Mouse (Mus musculus) mesoderm, embryonic 11.5 days (tissue): Measurements from ENCODE around the gene Mgat4e.

Experiments used
- DNase-seq: peaks from one replicate; pipeline ENCODE4 v3.0.0-alpha.2; 2012; ENCODE audit warnings: low read depth, low spot score

Mgat4e gene

DNA sequence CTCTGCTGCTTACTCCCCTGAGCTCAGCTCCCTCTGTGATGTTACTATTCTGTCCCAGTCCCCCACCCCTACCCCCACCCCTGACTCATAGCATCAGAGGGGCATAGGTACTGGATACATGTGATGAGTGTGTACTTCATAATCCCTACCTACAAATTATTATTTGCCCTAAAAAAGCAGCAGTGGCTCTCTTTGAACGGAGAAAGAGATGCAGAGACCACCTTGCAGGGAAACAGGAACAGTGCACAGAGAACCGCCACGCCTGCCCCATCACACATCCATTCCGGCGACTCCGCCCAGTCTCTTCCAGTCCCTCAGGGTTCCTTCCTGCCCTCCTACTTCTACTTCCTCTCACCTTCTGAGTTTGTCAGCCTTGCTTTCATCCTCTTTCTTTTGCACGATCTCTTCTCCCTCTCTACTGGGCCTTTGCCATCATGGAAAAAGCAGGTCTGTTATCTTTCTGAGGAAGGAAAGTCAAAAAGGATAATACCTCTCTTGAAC is at the start of gene Mgat4e:
TSS of gene Mgat4e (minus strand) at position 51 of the 501 bp plus-strand sequence.
- no peak for DNase-seq

GRCm38 (mm10) chr1:134597339-134598054 is 48.0 kb upstream of the Mgat4e start:
- DNase-seq: no peak

GRCm38 (mm10) chr1:134591773-134592172 is 42.3 kb upstream of the Mgat4e start:
- no peak for DNase-seq

DNA sequence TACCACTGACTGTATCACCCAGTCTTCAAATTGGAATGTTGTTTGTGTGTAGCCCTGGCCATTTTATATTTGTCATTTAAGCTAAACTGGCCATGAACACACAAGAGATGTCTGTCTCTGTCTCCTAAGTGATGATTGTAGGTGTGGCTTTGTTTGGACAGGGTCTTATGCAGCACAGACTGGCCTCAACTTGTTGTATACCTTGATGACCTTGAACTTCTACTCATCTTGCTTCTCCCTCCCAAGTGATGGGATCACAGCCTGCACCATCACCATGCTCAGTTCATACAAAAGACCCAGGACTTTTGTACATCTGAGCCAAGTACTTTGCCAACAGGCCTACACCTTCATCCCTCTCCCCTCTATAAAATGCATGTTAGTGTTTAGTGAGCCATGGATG is 40.2 kb upstream of the Mgat4e start:
- DNase-seq: no peak

GRCm38 (mm10) chr1:134583560-134583959 is 34.1 kb upstream of the Mgat4e start:
- no peak for DNase-seq

DNA sequence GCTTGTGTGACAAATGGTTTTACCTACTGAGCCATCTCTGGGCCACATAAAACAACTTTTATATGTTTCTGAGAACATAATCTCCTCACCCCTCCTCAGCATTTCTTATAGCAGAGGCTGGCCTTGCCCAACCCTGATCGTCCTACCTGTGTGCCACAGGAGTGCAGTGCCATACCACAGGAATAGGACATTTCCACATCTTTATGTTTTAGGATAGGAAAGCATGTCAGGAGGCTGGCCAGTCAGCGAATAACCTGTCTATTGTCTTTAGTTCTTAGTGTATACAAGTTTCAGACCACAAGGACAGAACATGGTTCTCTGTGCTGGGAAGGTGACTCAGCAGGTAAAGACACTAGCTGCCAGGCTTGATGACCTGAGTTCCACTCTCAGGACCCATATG is 31.3 kb upstream of the Mgat4e start:
- no peak for DNase-seq

DNA sequence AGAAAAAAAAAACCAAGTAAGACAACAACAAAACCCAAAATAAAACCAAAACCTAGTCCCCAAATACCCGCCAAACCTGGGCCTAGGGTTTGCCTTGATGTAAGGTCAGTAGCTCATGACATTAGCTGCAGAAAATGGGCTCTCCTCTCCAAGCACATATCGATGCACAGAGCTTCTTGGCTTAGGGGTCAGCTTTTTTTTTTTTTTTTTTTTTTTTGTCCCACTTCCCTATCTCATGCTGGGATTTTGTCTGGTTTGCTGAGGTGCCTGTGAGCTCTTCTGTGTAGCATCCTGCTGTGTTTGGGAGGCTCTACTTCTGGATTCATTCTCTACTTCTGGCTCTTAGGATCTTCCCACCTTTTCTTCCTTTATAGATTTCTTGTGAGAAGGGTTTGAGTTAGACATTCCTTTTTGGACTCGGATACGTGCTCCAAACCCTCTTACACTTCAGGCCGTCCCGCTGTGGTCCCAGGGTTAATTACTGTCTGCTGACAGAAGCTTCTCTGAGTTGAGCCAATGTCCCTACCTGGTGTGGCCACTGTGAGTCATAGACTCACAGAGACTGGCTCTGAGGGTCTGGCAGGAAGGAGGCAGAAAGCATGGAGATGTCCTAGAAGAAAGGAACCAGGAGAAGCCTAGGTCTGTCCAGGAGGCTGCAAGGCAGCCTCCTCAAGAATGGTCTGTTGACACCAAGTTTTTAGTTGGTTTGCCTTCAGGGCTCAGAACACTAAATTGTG is 28.1 kb upstream of the Mgat4e start:
- no peak for DNase-seq

GRCm38 (mm10) chr1:134573932-134574315 is 24.4 kb upstream of the Mgat4e start:
- no peak for DNase-seq

GRCm38 (mm10) chr1:134573300-134573931 is 23.9 kb upstream of the Mgat4e start:
- DNase-seq: no peak

GRCm38 (mm10) chr1:134570631-134571030 is 21.1 kb upstream of the Mgat4e start:
- no peak for DNase-seq

DNA sequence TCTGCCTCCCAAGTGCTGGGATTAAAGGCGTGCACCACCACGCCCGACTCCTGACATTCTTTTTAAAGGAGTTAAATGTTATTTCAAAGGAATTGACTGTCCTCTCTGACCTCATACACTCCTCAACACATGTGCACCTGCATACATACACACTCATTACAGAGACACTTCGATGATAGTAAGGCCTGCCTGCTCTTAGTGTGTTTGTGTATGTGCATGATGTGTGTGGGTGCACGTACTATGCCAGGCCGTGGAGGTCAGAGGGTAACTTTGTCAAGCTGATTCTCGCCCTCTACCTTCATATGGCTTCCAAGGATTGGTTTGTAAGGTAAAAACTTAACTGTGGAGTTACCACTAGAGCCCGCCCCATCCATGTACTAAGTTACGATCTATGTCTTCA is 20.7 kb upstream of the Mgat4e start:
- no peak for DNase-seq

- no peak for DNase-seq
Observed at GRCm38 (mm10) chr1:134567511-134567910, 18.0 kb upstream of the Mgat4e start.

GRCm38 (mm10) chr1:134563726-134564125 is 14.2 kb upstream of the Mgat4e start:
- no peak for DNase-seq

GRCm38 (mm10) chr1:134562457-134562856 is 13.0 kb upstream of the Mgat4e start:
- DNase-seq: no peak

DNA sequence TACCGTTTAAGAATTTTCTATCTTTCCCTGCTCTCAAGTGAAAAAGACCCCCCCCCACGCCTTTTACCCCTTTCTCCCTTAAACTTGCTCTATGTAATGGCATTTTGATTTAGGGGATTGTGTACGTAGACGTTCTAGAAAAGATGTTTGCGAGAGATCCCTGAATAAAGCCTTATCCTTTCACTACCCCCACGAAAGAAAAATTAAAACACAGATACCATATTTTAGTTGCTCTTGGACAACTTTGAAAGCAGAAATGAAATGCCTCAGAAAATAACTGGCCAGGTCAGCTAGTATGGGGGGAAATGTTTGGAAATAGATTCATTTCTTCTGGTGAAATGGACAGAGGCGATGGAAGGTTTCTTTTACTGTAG is 12.3 kb upstream of the Mgat4e start:
- DNase-seq: no peak

- peak; percentile 55 for DNase-seq
Observed at GRCm38 (mm10) chr1:134560801-134561769, 11.6 kb upstream of the Mgat4e start.

DNA sequence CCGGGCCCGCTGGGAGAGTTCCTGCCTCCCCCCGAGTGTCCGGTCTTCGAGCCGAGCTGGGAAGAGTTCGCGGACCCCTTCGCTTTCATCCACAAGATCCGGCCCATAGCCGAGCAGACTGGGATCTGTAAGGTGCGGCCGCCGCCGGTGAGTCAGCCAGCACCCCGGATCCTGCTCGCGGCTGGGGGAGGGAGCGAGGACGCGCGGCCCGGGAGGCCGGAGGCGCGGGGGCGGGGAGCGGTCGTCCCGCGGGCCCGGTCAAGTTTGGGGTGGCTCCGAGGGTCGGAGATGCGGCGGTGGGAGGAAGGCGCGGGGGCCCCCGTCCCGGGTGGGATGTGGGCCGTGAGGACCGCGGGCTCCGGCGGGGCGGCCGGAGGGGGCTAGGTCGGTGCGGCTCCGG is 10.9 kb upstream of the Mgat4e start:
- no peak for DNase-seq

DNA sequence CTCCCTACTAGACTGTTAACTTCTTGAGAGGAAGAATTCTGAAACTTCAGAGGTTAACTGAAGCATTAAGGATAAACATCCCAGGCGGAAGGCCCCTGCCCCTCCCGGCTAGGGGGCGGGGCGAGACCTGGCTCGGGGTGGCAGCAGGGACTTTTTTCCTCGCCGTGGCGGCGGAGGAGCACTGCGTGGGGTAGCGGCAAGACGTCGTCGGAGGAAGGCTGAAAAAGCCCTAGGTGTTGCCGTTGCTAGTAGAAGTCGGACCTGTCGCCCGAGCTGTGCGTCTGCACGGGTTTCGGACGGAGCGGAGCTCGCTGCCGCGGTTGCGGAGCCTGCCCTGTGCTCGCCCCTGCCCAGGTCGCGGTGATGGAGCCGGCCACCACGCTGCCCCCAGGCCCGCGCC is 10.5 kb upstream of the Mgat4e start, which contains the start of gene Kdm5b:
TSS of gene Kdm5b (plus strand) at position 196 of the 400 bp plus-strand sequence.
- peak; percentile 91 for DNase-seq

- no peak for DNase-seq
Observed at GRCm38 (mm10) chr1:134559226-134559625, 9.7 kb upstream of the Mgat4e start.

DNA sequence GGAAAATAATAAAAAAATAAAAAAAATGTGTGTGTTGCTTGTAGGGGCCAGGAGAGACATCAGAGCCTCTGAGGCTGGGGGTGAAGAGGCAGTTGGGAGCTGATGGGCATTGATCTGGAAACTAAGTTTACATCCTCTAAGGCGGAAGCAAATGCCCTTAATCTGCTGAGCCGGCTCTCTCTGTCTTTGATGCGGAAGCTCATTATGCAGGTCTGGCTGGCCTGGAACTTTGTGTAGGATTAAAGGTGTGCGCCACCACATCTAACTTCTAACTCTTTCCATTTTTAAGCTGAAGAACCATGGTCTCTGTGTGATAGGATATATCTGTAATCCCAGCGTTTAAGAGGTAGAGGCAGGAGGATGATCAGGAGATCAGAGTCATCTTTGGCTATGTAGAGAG is 9.0 kb upstream of the Mgat4e start:
- DNase-seq: no peak

- peak; percentile 96 for DNase-seq
Observed at GRCm38 (mm10) chr1:134556671-134557218, 7.3 kb upstream of the Mgat4e start.
